Mouse (Mus musculus) liver, embryonic 14.5 days (tissue): ENCODE data around the gene Cyth2.

Source experiments
- CTCF ChIP-seq: IDR thresholded peaks from 2 replicates; pipeline ENCODE4 v1.5.1; 2016; ENCODE audit warnings: antibody characterized with exemption, low read depth, control low read depth
- EP300 ChIP-seq: IDR thresholded peaks from 2 replicates; pipeline ENCODE4 v1.6.1; 2016; ENCODE audit warnings: antibody characterized with exemption, low read depth

DNA sequence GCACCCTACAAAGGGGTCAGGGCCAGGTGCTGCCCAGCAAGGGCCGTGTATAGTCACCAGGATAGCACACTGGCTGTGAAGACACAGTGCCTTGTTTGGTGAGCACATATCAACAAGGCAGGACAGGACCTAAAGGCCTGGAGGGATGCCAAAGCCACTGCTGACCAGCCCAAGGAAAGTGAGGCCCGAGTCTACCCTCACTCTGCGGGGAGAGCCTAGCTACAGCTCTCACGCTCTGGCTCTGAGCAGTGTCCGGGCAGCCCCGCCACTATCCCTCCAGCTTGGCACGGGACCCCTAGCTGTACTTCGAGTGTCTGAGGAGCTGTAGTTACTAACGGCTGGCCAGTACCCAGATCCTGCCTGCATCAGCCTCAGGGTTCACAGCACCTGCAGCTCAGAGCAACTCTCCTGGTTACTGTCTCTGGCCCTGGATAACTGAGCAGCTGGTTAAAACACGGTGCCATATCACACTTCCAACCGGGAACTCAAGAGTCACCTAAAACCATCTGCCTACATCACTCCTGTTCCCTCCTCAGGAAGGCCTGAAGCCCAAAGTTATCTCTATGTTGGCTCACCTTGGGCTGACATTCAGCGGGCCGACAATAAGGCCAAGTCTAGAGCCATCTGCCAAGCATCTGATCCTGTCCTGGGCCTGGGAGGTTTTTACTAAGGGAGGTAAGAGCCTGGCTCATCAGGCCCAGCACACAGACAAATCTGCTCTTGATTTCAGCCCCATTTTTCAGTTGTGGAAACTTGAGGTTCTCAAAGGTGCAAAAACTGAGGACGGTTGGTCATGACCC is 4.9 kb downstream of the Cyth2 start:
- no peak for TF ChIP-seq EP300
- no peak for TF ChIP-seq CTCF
